Mouse (Mus musculus) monocyte, adult 5-6 weeks (primary cell): Measurements from ENCODE around the gene Morn2. TPM values are rescaled to one million over a fixed set of nuclear protein-coding genes. Genes with fewer than 3 reads are reported as not detected.
"Not testable (repeated sequence)": the region's sequence is repeated elsewhere in the genome, so short reads cannot be mapped to it uniquely, and the experiment has no call there.

Experiments used
- ATAC-seq: fragments of 153-309, 156-312 bp; replicated peaks from 2 replicates; pipeline ENCODE4 v1.8.0; 2017; ENCODE audit warnings: mild to moderate bottlenecking; ENCODE audit not compliant: low TSS enrichment, insufficient number of reproducible peaks, severe bottlenecking, poor library complexity, low FRiP score
- total RNA-seq: library from RNA; stranded (forward); fragments of 200-1000, 200-491, 200-594 nt; gene quantifications from 3 replicates; pipeline ENCODE4 v1.2.3, GENCODE M21; 2017

Gene Morn2
- 2.5 TPM in 1 of 3 replicates, not detected in the others for total RNA-seq

- peak; percentile 98 for ATAC-seq
Measured at GRCm38 (mm10) chr17:80290074-80290657, at the start of gene Morn2, which contains the start of gene Dhx57. Gene Morn2 (plus strand): TSS chr17:80290203. Gene Dhx57 (minus strand): TSS chr17:80290476.

GRCm38 (mm10) chr17:80241594-80241993 is 48.4 kb upstream of the Morn2 start:
- no peak for ATAC-seq

GRCm38 (mm10) chr17:80243116-80243515 is 46.9 kb upstream of the Morn2 start:
- no peak for ATAC-seq

GRCm38 (mm10) chr17:80252757-80253525 is 37.1 kb upstream of the Morn2 start:
- no peak for ATAC-seq

DNA sequence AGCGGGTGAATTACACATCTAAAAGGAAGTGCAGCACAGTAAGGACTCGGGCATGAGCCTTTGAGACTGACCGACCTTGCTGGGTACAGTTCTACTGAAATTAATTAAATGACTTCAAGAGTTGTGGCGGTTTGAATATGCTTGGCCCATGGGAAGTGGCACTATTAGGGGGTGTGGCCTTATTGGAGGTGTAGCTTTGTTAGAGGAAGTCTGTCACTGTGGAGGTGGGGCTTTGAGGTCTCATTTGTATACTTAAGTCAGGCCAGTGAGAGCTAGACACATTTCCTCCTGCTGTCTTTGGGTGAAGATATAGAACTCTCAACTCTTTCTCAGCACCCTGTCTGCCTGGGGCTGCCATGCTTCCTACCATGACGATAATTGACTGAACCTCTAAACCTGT is 35.6 kb upstream of the Morn2 start:
- no peak for ATAC-seq

DNA sequence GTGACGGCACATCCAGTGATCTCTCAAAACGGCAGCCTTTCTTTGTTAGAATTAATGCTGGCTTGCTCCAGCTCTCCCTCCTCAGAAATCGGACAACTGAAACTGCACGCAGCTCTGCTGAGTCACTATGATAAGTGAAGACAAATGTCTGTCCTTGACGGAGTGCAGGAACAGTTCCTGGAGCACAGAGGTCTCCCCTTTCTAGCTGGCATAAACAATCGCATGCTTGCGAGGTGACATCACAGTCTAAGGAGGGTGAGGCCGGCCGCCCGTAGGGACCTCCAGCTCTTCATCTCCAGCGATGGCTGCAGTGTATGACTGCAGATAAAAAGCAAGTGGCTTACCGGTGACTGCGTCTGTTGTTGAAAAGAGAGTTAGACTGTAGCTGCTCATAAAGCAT is 34.8 kb upstream of the Morn2 start:
- ATAC-seq: no peak

DNA sequence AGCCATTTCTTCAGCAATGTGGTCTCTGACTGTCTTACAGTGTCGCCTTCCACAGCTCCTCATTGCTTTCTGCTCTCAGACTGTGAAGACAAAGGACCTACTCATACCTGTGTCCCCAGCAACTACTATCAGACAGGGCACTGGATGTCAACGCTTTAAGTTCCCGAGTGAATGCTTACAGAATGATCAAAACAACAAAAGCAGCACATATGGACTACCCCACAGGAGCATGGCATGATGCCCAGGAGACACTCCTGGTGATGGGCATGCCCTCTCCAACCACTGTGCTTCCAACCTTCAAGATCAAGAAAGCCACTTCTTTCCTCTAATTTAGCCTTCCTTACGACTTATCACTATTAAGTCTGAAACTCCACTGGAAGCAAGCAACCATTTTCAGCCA is 22.9 kb upstream of the Morn2 start:
- ATAC-seq: no peak

- no peak for ATAC-seq
Measured at GRCm38 (mm10) chr17:80268151-80268550, 21.9 kb upstream of the Morn2 start.

DNA sequence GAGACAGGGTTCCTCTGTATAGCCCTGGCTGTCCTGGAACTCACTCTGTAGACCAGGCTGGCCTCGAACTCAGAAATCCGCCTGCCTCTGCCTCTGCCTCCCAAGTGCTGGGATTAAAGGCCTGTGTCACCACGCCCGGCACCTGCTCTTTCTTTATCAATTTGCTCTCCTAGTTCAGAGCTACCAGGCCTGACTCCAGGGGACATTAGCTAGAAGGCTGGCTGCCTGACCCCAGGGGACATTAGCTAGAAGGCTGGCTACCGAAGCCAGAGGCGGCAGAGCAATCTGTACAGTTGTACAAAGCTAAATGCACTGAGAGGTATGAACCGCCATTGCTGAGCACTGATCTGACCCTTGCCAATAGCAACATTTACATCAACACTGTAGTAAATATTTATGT is 19.4 kb upstream of the Morn2 start:
- not testable (repeated sequence) for ATAC-seq

DNA sequence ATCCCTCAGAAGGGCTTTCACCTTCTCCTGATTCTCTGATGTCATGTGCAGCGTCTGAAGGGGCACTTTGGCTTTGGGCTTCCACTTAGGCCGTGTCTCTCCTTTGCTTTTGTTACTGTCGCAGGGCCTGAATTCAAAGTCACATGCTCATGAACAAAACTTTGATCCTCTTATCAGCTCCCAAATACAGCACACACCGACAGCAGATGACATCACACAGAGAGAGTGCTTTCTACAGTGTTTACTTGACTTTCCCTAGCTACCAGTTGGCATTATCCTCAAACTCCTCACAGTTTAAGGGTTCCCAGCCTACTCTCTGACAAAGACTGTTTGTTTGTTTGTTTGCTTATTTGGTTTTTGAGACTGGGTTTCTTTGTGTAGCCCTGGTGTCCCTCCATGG is 11.7 kb upstream of the Morn2 start:
- no peak for ATAC-seq

DNA sequence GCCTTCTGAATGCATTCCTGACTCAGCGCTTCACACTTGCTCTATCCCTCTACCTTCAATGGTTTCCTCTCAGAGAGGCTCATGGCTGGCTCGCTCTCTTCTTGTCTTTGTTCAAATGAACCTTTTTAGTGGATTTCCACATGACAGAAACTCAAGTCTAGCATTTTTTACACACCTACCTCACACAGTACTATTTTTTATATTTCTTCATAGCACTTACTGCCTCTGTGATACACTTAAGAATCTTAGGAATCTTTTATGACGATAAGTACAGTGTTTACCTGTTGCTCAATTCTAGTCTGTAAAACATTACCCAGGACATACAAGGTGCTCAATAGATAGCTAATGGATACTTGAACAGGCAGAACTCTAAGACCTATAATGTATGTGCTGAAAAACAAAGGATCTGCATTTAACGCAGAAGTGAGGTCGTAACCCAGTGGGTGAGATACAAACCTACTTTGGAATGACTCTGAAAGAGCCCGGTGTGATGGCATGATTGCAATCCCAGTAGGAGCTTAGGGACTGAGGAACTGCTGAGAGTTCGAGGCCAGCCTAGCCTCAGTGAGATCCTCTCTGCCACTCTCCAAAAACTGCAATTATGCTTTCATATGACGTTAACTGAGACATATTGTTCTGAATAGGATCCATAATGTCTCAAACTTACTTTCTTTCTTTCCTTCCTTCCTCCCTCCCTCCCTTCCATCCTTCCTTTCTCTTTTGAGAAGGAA is 10.5 kb upstream of the Morn2 start:
- ATAC-seq: no peak

DNA sequence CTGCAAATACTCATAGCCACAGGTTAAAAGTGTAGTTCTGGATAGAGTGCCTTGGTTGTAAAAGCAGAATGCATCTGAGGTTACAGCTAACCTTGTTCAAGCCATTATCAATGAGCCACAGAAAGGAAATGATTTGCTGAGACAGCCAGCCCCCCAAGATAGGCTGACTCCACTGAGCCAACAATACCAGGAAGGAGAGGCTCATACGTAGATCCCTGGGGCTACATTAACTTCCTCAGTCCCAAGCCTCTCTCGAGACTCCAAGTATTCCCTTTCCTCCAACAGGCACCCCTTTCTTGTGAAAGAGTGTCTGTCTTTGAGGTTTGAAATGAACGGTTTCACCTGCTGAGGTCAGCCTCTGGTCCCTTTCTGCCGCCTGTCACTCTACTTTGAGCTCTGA is 5.6 kb upstream of the Morn2 start:
- ATAC-seq: no peak

GRCm38 (mm10) chr17:80288012-80288411 is 2.0 kb upstream of the Morn2 start:
- no peak for ATAC-seq

GRCm38 (mm10) chr17:80289280-80290073 is 526 bp upstream of the Morn2 start:
- peak; percentile 38; the same call in 1 of the 2 replicates for ATAC-seq

DNA sequence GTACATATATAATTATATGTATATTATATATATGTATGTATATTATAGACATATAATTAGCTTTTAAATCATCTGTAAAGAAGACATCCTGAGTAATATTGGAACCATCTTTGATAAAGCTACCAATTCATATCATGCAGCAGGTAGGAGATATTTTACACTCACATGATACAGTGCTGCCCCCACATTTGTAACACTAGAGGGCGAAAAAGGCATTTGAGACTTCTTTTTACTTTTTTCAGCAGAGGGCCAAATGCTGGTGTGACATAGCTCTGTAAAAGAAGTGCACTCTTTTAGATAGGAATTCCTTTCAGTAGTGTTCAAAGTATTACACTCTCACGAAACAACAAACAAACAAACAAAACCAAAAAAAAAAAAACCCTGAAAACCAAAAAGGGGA is 1.1 kb downstream of the Morn2 start:
- no peak for ATAC-seq

GRCm38 (mm10) chr17:80295258-80295657 is 5.3 kb downstream of the Morn2 start:
- ATAC-seq: no peak; the same call in 1 of the 2 replicates

DNA sequence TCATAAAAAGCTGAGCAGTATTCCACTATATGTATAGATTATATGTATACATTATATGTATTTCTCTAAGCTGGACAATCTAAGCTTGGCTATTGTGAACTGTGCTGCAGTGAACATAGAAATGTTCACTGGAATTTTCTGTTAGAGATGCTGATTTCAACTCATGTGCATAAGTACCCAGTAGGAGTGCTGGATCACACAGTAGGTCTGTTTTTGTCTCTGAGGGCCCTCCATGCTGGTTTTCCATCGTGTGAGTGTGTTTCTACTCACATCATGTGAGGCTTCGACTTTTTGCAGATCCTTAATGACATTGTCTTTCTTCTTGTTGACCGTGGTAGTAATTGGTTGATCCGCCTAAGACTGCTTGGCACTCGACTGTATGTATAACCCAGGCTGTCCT is 8.8 kb downstream of the Morn2 start:
- no peak for ATAC-seq

- no peak for ATAC-seq
Measured at GRCm38 (mm10) chr17:80307251-80307650, 17.2 kb downstream of the Morn2 start, which contains the start of gene Arhgef33. Gene Arhgef33 (plus strand): TSS chr17:80307407.

GRCm38 (mm10) chr17:80311761-80312160 is 21.8 kb downstream of the Morn2 start:
- no peak for ATAC-seq
